Mouse (Mus musculus) liver, embryonic 15.5 days (tissue): Measurements from ENCODE around the gene Ankrd60. TPM values are rescaled to one million over a fixed set of nuclear protein-coding genes. Genes with fewer than 3 reads are reported as not detected.

Source experiments
- polyA plus RNA-seq: library from polyadenylated mRNA; unstranded; fragments of >200 nt; fragmentation: Nextera tagmentation; extraction: Ambion mirVana; gene quantifications from 2 replicates; pipeline ENCODE4 v1.2.1, GENCODE M21; 2015

Gene Ankrd60
- polyA plus RNA-seq, 1 experiment from 2014 or later, result not detected

Other genes with a start within 250 kb of the Ankrd60 start
- not detected in 2 replicates for gene 1700021F07Rik, start 55.8 kb downstream of the Ankrd60 start, polyA plus RNA-seq
- 14.6 and 15.1 TPM in 2 replicates for gene Rab22a, start 81.4 kb upstream of the Ankrd60 start, polyA plus RNA-seq
- not detected in 2 replicates for gene 1700010B08Rik, start 141.1 kb upstream of the Ankrd60 start, polyA plus RNA-seq
- 2.9 and 5.1 TPM in 2 replicates for gene Vapb, start 159.1 kb upstream of the Ankrd60 start, polyA plus RNA-seq